Mouse (Mus musculus) cortical plate, adult 2 months (tissue): Measurements from ENCODE around the gene Oas1g.

ENCODE experiments used
- CTCF ChIP-seq: fragments of 200-500 bp; IDR thresholded peaks from 2 replicates; pipeline ENCODE4 v1.5.1; 2011; ENCODE audit warnings: mild to moderate bottlenecking, control low read depth, low read length; ENCODE audit not compliant: insufficient read depth; ENCODE audit errors: extremely low read depth
- POLR2A ChIP-seq: fragments of 200-500 bp; IDR thresholded peaks from 2 replicates; pipeline ENCODE4 v1.6.1; 2011; ENCODE audit warnings: mild to moderate bottlenecking, low read length, control low read depth; ENCODE audit not compliant: insufficient read depth; ENCODE audit errors: extremely low read depth

- TF ChIP-seq POLR2A (no peak), CTCF (no peak)
Observed at GRCm38 (mm10) chr5:120831031-120831430, 56.4 kb downstream of the Oas1g start.
